6 mouse cellular contexts compared by ENCODE assay signal in genomic region chr2:69582068-69582467, GRCm38 (mm10). TPM values are rescaled to one million over a fixed set of nuclear protein-coding genes. Genes with fewer than 3 reads are reported as not detected.
DNase-seq lines count a peak whose midpoint lies in the region; ATAC-seq and TF ChIP-seq lines count a peak whose summit lies in the region.
"Not testable (repeated sequence)": the region's sequence is repeated elsewhere in the genome, so short reads cannot be mapped to it uniquely, and the experiment has no call there.
"Had no signal": no experiment of that assay in that cellular context is flagged by ENCODE, and none has a peak within 500 bp of the region (broad histone marks: within the 10 kb centered on the region; RNA-seq: fewer than 3 reads in every experiment).

No protein-coding gene starts in this region.

- not testable (repeated sequence) for H3K9ac ChIP-seq in kidney, embryonic 16.5 days (replicated peaks; ENCODE audit: low read length); kidney, postnatal 0 days (ENCODE audit: low read depth, low read length)

- H3K4me1 ChIP-seq in kidney, adult 2 months (ENCODE audit: control insufficient read depth, insufficient read depth, low read length); kidney, postnatal 0 days (replicated peaks; ENCODE audit: insufficient read depth, low read length): not testable (repeated sequence)
- peaks cover 18% of the 10 kb centered on the region for H3K4me1 ChIP-seq in kidney, embryonic 16.5 days (ENCODE audit: insufficient read depth, low read length)

- not testable (repeated sequence) for TF ChIP-seq CTCF in kidney, adult 2 months (conservative IDR thresholded peaks at IDR 0.05; ENCODE audit: insufficient read depth, insufficient read length, low read depth, low read length); kidney, postnatal 0 days (IDR thresholded peaks at IDR 0.05; ENCODE audit: low read depth)

- not testable (repeated sequence) for H3K4me2 ChIP-seq in kidney, embryonic 16.5 days (replicated peaks; ENCODE audit: low read depth, low read length)
- peak overlapping the region; percentile 34; the same call in 1 of the 2 replicates for H3K4me2 ChIP-seq in kidney, postnatal 0 days (ENCODE audit: low read length)

- 58% methylated on average over 4 of the region's 4 CpGs for WGBS in kidney, adult 2 months
- 86% methylated on average over 4 of the region's 4 CpGs for WGBS in kidney, embryonic 16.5 days
- 87% methylated on average over 4 of the region's 4 CpGs for WGBS in kidney, postnatal 0 days

- H3K9me3 ChIP-seq in kidney, embryonic 16.5 days (ENCODE audit: low read length); kidney, postnatal 0 days (replicated peaks; ENCODE audit: low read length): not testable (repeated sequence)

- peak overlapping the region; percentile 75 for H3K27ac ChIP-seq in kidney, adult 2 months (ENCODE audit: insufficient read depth, low read depth, low read length)
- not testable (repeated sequence) for H3K27ac ChIP-seq in kidney, embryonic 16.5 days (ENCODE audit: low read length); kidney, postnatal 0 days

- H3K4me3 ChIP-seq in kidney, adult 2 months (ENCODE audit: insufficient read depth, low read depth, low read length); kidney, postnatal 0 days (replicated peaks; ENCODE audit: low read depth, low read length): not testable (repeated sequence)
- peak overlapping the region; percentile 17; the same call in 1 of the 2 replicates for H3K4me3 ChIP-seq in kidney, embryonic 16.5 days (ENCODE audit: low read length)

- not testable (repeated sequence) for H3K27me3 ChIP-seq in kidney, adult 2 months (replicated peaks; ENCODE audit: control insufficient read depth, insufficient read depth, low read length)
- H3K27me3 ChIP-seq in kidney, embryonic 16.5 days (ENCODE audit: insufficient read depth, low read length): peaks cover 38% of the 10 kb centered on the region
- H3K27me3 ChIP-seq in kidney, postnatal 0 days (ENCODE audit: insufficient read depth, low read length): peaks cover 10% of the 10 kb centered on the region; the same call in 1 of the 2 replicates

- DNase-seq in heart, adult 11 months: peak; percentile 14
- peak; percentile 54 for DNase-seq in kidney, adult 2 months
- DNase-seq in kidney, adult 9 months: peak; percentile 55
- DNase-seq in kidney, postnatal 0 days (ENCODE audit: low spot score): not testable (repeated sequence)

- ATAC-seq in kidney, embryonic 16.5 days (ENCODE audit: low FRiP score, low TSS enrichment); kidney, postnatal 0 days (replicated peaks; ENCODE audit: low FRiP score, low read depth): not testable (repeated sequence)

- H3K36me3 ChIP-seq in kidney, adult 2 months (ENCODE audit: control insufficient read depth, insufficient read depth, low read length); kidney, embryonic 16.5 days (ENCODE audit: insufficient read depth, low read length); kidney, postnatal 0 days (ENCODE audit: insufficient read depth, low read length): not testable (repeated sequence)

- TF ChIP-seq POLR2A in kidney, adult 2 months (IDR thresholded peaks at IDR 0.05; ENCODE audit: low read depth, low read length): not testable (repeated sequence)

RNA-seq across cellular contexts. Expression of gene Lrp2, which starts 3.8 kb away (rescaled TPM):
- 283 and 389 TPM in 2 replicates for polyA plus RNA-seq in kidney, adult 2 months (2012; rRNA removed)
- polyA plus RNA-seq in kidney, embryonic 16.5 days (2015; fragmentation: Nextera tagmentation; extraction: Ambion mirVana): 21.4 and 23.0 TPM in 2 replicates
- 37.5 TPM in 2 replicates for polyA plus RNA-seq in kidney, postnatal 0 days (2015; fragmentation: Nextera tagmentation; extraction: Ambion mirVana)
- polyA plus RNA-seq: G1E had no signal
